Mouse (Mus musculus) stomach, embryonic 16.5 days (tissue): ENCODE data around the gene Tmem184c. TPM values are rescaled to one million over a fixed set of nuclear protein-coding genes. Genes with fewer than 3 reads are reported as not detected.

Source experiments
- ATAC-seq: fragments of 200-750 bp; cut with Nextera tagmentation; 2 replicates; pipeline ENCODE4 v1.8.0; 2017; ENCODE audit warnings: moderate number of reproducible peaks, moderate TSS enrichment; ENCODE audit not compliant: insufficient read depth, low FRiP score
- H3K27ac ChIP-seq: fragments of 300-500 bp; sonication (generic); 2 replicates; pipeline ENCODE4 v1.5.1; 2014; ENCODE audit warnings: low read length
- H3K27me3 ChIP-seq: fragments of 300-500 bp; sonication (generic); 2 replicates; pipeline ENCODE4 v1.6.1; 2014; ENCODE audit warnings: low read length, control low read depth, mixed read lengths; ENCODE audit not compliant: control insufficient read depth, insufficient read depth
- H3K36me3 ChIP-seq: fragments of 300-500 bp; sonication (generic); 2 replicates; pipeline ENCODE4 v1.6.1; 2014; ENCODE audit warnings: low read length; ENCODE audit not compliant: control insufficient read depth, insufficient read depth
- H3K4me1 ChIP-seq: fragments of 300-500 bp; sonication (generic); 2 replicates; pipeline ENCODE4 v1.6.1; 2014; ENCODE audit warnings: low read length, control low read depth, mixed read lengths; ENCODE audit not compliant: control insufficient read depth, insufficient read depth
- H3K4me2 ChIP-seq: fragments of 300-500 bp; sonication (generic); 2 replicates; pipeline ENCODE4 v1.6.1; 2014; ENCODE audit warnings: low read depth, low read length, mixed read lengths
- H3K4me3 ChIP-seq: fragments of 300-500 bp; sonication (generic); replicated peaks from 2 replicates; pipeline ENCODE4 v1.5.1; 2014; ENCODE audit warnings: mild to moderate bottlenecking, low read length
- H3K9ac ChIP-seq: fragments of 300-500 bp; sonication (generic); 2 replicates; pipeline ENCODE4 v1.6.1; 2014; ENCODE audit warnings: low read length
- H3K9me3 ChIP-seq: fragments of 300-500 bp; sonication (generic); replicated peaks from 2 replicates; pipeline ENCODE4 v1.6.1; 2016; ENCODE audit warnings: low read length, control low read depth; ENCODE audit not compliant: control insufficient read depth
- WGBS: fragments of 180-500 bp; shearing (Covaris S2); extraction: QIAGEN DNeasy Blood & Tissue Kit; methylation state at CpG from one replicate; pipeline ENCODE4 v1.1.7; 2014; 5-methylcytosine and 5-hydroxymethylcytosine counted together
- polyA plus RNA-seq: library from polyadenylated mRNA; unstranded; fragments of >200 nt; fragmentation: Nextera tagmentation; extraction: Ambion mirVana; gene quantifications from 2 replicates; pipeline ENCODE4 v1.2.1, GENCODE M21; 2015

Gene Tmem184c
- polyA plus RNA-seq, 1 experiment from 2014 or later, result 26.4 TPM

- Histone ChIP-seq H3K27ac (peak overlapping the region; percentile 93), H3K36me3 (peaks cover 10% of the 10 kb centered on the region; the same call in 1 of the 2 replicates), H3K27me3 (no peaks in the 10 kb centered on the region), H3K4me2 (peak overlapping the region; percentile 86), H3K4me3 (peak overlapping the region; percentile 98), H3K9ac (peak overlapping the region; percentile 98), H3K9me3 (no peaks in the 10 kb centered on the region; the same call in 1 of the 2 replicates), H3K4me1 (0 out of 2 replicates have a peak, but pooled peaks cover 5% of the 10 kb centered on the region)
- 15% methylated on average over 7 of the region's 7 CpGs for WGBS
- ATAC-seq, result no peak
Observed at GRCm38 (mm10) chr8:77549881-77550580, 60.5 kb downstream of the Tmem184c start.

- WGBS, result 4% methylated on average over 42 of the region's 42 CpGs
- H3K9me3 ChIP-seq, result no peaks in the 10 kb centered on the region; the same call in 1 of the 2 replicates
- H3K4me2 ChIP-seq, result peak within 1 kb of the TSS; percentile 86
- H3K4me3 ChIP-seq, result peak within 1 kb of the TSS; percentile 98
- no peaks in the 10 kb centered on the region for H3K27me3 ChIP-seq
- peak within 1 kb of the TSS; percentile 93 for H3K27ac ChIP-seq
- H3K4me1 ChIP-seq, result 0 out of 2 replicates have a peak, but pooled peaks cover 5% of the 10 kb centered on the region
- peaks cover 10% of the 10 kb centered on the region; the same call in 1 of the 2 replicates for H3K36me3 ChIP-seq
- H3K9ac ChIP-seq, result peak within 1 kb of the TSS; percentile 98
- peak; percentile 98 for ATAC-seq
Observed at GRCm38 (mm10) chr8:77549121-77549706, 61.3 kb downstream of the Tmem184c start, which contains the start of gene Prmt9. TSS of gene Prmt9 (plus strand) at chr8:77549397.

Other genes with a start within 250 kb of the Tmem184c start
- 32.8 and 33.4 TPM in 2 replicates for gene Arhgap10, start 92.7 kb downstream of the Tmem184c start, polyA plus RNA-seq
- 16.7 and 17.7 TPM in 2 replicates for gene Prmt9, start 61.3 kb downstream of the Tmem184c start, polyA plus RNA-seq
- 26.0 and 28.7 TPM in 2 replicates for gene Ednra, start 113.8 kb upstream of the Tmem184c start, polyA plus RNA-seq